Mouse (Mus musculus) left cerebral cortex, adult 2 months (tissue): ENCODE measurements at regions not wholly inside any gene's neighbourhood (a gene's known extent, or its start where the extent isn't known, plus 50 kb on each side); places are given as distances from the start of the nearest gene placed in this dataset.
A peak's percentile ranks its signal among the peaks of the same experiment; 100 is the strongest.

Source experiments
- DNase-seq, 2 experiments: peaks; one replicate each; pipeline ENCODE4 v3.0.0; 2021 to 2022; ENCODE audit warnings: low spot score in 2 of 2, mixed read lengths in 1 of 2; ENCODE audit errors: extremely low spot score in 1 of 2
- H3K27ac ChIP-seq: fragments of 200-600 bp; 2 replicates; pipeline ENCODE4 v1.8.1; 2022
- H3K4me3 ChIP-seq: fragments of 200-600 bp; 2 replicates; pipeline ENCODE4 v1.8.1; 2022
- CTCF ChIP-seq: fragments of 200-600 bp; IDR thresholded peaks from 2 replicates; pipeline ENCODE4 v1.8.1; 2022; ENCODE audit warnings: antibody characterized with exemption, mild to moderate bottlenecking, moderate library complexity
- intact Hi-C: fragments of 180-260 bp; cut with DNase I; formaldehyde crosslinking; loops from one replicate; pipeline ENCODE4 v1.15.1; 2025

DNA sequence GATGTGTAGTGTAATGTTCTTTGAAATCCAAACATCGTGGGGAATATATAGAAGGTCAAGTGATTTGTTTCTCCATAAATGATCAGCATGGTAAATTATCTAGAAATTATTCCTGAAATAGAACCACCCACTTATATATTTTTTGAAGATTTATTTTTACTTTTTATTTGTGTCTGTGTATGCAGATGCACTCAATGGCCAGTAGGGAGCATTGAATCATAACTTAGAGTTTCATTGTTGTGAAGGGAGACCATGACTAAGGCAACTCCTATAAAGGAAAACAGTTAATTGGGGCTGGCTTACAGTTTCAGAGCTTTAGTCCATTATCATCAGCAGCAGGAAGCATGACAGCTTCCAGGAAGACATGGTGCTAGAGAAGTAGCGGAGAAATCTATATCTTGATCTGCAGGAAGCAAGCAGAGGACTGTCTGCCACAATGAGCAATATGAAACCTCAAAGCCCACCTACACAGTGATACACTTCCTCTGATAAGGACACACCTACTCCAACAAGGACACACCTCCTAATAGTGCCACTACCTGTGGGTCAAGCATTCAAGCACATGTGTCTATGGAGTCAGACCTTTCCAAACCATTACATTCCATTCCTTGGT is 359.9 kb upstream of the Hs6st1 start:
- peak; percentile 27 for TF ChIP-seq CTCF
- H3K4me3 ChIP-seq: no peak overlapping the region
- H3K27ac ChIP-seq: no peak overlapping the region
- intact Hi-C loops: no loop called here
- no peak for DNase-seq

DNA sequence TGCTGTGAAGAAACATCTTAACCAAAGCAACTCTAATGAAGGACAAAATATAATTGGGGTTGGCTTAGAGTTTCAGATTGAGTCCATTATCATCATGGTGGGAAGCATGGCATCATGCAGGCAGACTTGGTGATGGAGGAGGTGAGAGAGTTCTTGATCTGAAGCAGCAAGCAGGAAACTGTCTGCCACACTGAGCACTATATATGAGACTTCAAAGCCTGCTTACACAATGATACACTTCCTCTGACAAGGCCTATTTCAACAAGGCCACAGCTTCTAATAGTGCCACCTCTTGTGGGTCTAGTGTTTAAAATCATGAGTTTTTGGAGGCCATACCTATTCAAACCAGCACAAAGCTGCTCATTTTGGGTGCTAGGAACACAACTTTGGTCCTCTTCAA is 359.0 kb upstream of the Hs6st1 start:
- Histone ChIP-seq H3K27ac (no peak overlapping the region), H3K4me3 (no peak overlapping the region)
- TF ChIP-seq CTCF: no peak
- no peak for DNase-seq
- intact Hi-C loops: no loop called here

DNA sequence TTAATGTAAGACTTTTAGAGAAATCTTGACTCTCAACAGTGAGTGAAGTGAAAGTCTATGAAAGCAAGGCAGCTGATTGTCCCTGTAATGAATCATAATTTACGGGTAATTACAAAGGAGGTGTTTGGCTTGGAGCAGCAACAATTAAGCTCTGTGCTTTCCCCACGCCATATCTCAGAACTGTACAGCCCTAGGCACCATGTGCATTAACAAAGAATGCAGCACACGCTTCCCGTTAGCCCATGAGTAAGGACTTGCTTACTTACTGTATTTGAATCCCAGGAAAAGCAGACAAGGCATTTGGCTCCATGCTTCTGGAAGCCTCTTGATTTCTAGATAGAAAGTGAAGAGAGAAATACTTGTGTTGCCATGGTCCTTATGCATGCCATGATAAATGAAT is 354.2 kb upstream of the Hs6st1 start:
- TF ChIP-seq CTCF: no peak
- no peak for DNase-seq
- Histone ChIP-seq H3K4me3 (no peak overlapping the region), H3K27ac (no peak overlapping the region)
- intact Hi-C loops: no loop called here

DNA sequence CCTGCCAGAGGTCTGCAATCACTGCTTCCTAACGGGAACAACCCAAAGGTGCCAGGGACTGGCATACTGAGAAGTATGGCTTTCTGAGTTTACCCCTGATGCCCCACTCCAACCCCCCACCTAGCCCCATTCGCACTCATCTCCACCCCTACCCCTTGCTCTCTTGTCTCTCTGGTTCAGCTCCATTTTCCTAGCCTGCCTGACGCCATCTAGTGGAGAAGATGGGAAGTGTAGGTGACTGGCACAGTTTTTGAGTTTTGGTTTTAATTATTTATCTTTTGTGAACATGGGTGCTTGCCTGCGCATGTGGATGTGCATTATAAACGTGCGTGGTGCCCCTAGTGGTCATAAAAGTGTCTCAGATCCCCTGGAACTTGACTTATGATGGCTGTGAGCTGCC is 352.3 kb upstream of the Hs6st1 start:
- TF ChIP-seq CTCF: peak; percentile 28
- Histone ChIP-seq H3K4me3 (no peak overlapping the region), H3K27ac (no peak overlapping the region)
- intact Hi-C loops: no loop called here
- DNase-seq: no peak

DNA sequence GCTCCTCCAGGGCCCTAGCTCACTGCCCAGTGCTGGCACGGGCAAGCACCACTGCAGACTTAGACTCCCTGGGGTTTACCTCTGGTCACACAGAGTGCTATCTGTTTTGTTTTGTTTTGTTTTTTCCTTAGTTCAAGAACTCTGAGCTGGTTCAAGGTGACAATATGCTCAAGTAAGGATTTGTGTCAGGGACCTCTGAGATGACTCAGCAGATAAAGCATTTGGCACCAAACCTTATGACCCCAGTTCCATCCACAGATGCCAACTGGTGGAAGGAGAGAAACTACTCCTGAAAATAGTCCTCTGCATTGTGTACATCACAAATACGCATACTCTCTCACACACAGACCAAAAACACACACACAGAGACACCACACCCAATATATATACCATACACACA is 351.0 kb upstream of the Hs6st1 start:
- intact Hi-C loops: no loop called here
- no peak overlapping the region for H3K4me3 ChIP-seq
- TF ChIP-seq CTCF: no peak
- no peak overlapping the region for H3K27ac ChIP-seq
- no peak for DNase-seq

DNA sequence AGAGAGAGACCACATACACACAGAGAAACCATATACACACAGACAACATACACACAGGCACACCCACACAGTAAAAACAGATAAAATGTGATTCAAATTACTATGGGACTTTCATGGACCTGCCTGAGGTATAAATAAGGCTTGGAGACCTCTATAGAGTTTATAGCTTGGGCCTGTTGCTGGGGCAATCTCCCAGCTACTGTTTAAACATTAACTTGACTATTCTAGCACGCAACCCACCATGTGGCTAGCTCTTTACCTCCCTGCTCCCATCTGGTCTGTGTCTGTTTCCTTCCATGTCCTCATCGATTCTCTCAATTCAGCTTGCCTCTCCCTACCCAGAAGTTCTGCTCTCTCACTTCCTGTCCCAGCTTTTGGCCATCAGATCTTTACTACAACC is 350.5 kb upstream of the Hs6st1 start:
- intact Hi-C loops: no loop called here
- no peak overlapping the region for H3K4me3 ChIP-seq
- no peak for TF ChIP-seq CTCF
- no peak for DNase-seq
- H3K27ac ChIP-seq: no peak overlapping the region

DNA sequence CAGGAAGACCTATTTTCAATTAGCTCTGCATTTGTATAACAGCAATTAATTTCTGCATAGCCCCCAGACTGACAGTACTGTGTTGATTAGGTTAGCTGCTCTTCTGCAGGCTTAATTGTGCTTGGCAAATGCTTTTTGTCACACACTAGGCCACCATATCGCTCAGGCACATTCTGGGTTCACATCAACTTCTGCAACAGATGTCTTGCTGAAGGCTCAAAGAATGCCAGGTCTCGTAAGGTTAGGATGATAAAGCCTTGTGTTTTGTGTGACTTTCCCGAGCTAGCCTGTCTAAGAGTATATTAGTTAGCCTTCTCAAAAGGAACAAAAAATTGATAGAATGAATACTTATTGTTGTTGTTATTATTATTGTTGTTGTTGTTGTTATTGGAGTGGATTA is 348.1 kb upstream of the Hs6st1 start:
- intact Hi-C loops: loop anchor here (10.0 kb wide), 1 partner anchor 415 kb away; no protein-coding TSS in a partner anchor
- Histone ChIP-seq H3K27ac (no peak overlapping the region), H3K4me3 (no peak overlapping the region)
- no peak for DNase-seq
- no peak for TF ChIP-seq CTCF

DNA sequence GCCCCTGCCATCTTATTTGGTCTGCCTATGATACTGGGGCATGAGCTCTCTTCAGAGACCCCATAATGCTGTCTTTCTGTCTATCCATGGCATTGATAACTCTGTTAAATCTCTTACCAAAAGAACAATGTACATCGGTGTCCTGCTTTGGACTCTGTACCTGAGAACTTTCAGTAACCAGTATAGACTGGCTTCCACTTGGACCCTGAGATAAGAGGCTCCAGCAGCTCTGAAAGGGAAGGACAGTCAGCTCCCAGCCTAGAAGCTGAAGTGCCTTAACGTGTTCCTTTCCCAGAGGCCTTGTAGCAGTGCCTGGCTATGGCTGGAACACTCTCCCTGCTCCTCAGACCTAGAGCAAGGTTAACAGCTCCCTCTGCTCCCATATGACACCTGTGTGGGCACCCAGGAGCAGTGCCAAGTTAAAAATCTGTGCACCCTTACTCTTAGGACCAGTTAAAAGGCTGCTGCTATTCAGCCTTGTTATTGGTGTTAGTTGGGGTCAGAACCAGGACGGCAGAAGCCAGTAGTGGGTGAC is 343.8 kb upstream of the Hs6st1 start:
- no peak for DNase-seq
- no peak for TF ChIP-seq CTCF
- Histone ChIP-seq H3K4me3 (no peak overlapping the region), H3K27ac (no peak overlapping the region)
- intact Hi-C loops: loop anchor here (10.0 kb wide), 1 partner anchor 410 kb away; no protein-coding TSS in a partner anchor

DNA sequence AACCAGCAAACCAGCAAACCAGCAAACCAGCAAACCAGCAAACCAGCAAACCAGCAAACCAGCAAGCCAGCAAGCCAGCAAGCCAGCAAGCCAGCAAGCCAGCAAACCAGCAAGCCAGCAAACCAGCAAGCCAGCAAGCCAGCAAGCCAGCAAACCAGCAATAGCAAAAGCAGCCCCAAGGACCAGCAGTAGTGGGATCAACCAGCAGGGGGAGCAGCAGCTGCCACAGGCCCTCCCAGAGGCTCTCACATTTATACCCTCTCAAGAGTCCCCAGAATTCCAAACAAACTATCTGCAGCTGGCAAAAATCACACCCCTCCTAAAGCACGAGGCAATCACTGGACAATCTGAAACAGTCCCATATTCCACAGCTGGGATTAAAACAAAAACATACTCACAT is 341.6 kb upstream of the Hs6st1 start:
- TF ChIP-seq CTCF: peak; percentile 64
- intact Hi-C loops: loop anchor here (10.0 kb wide), 1 partner anchor 408 kb away; no protein-coding TSS in a partner anchor
- H3K27ac ChIP-seq: no peak overlapping the region
- H3K4me3 ChIP-seq: no peak overlapping the region
- DNase-seq: peak; percentile 60 to 77

DNA sequence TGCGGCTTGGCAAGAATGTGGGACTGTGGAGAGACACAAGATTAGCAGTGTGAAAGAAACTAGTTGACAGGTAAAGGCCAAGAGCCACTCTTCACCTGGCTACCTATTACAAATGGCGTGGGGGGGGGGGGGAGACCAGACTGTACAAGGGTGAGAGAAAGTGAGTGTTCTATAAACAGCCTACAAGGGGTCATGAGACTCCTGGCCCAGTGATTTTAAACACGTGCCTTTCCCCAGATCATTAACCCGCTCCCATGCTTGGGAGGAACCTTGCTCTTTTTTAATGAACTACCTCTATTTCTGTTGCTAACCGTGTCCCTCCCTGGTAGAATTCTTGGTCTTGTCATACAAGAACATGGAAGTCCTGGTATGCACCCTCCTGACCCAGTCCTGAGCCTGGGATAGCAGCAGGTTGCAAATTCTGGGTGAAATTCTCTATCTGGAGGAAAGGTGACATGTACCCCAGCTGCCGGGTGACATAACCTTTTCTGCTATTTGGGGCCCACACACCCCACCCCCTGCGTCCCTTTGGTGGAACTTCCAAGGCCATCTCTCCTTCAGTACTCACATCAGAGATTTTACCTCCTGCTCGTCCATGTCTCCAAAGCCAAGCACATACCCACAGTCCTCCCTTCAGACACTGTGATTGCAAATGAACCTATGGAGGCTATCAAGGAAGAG is 340.8 kb upstream of the Hs6st1 start:
- no peak overlapping the region for H3K27ac ChIP-seq
- intact Hi-C loops: loop anchor here (10.0 kb wide), 1 partner anchor 407 kb away; no protein-coding TSS in a partner anchor
- H3K4me3 ChIP-seq: no peak overlapping the region
- DNase-seq: no peak
- TF ChIP-seq CTCF: no peak

DNA sequence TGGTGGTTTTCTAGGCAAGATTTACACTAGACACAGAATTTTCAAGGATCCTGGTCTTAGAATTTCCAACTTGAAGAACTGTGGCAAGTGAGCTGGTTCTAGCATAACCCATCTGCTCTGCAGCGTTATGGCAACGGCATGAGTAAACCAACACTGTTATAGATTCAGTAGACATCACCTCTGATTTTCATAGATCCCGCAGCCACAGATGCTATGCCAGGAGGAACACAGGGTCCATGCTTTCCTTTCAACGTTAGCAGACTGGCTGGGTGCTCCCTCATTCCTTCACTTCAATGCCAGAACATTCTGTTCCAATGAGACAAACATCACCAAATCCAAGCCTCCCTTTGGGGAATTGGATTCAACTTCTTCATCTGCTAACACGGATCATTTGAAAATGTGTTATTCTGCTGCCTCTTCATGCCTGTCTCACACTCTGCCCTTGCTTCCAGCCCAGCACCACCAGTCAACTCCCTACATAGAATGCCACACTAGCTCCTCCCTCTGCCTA is 338.4 kb upstream of the Hs6st1 start:
- TF ChIP-seq CTCF: no peak
- no peak for DNase-seq
- H3K4me3 ChIP-seq: no peak overlapping the region
- no peak overlapping the region for H3K27ac ChIP-seq
- intact Hi-C loops: loop anchor here (10.0 kb wide), 1 partner anchor 405 kb away; no protein-coding TSS in a partner anchor

DNA sequence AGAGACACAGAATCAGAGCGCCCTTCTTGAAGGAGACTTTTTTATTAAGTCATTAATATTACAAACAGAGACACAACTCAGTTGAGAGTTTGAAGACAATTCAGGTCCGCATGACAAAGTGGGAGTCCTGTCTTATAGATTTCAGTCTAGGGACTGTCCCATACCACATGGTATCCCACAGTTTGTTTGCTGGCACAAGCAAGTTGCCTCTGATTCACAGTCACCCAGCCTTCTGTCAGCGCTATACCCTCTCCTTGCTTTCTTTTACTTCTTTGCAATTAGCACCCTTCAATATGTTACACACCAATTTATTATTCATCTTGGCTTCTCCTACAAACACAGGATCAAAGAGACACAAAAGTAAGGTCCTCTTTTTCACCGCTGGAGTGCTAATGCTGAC is 337.9 kb upstream of the Hs6st1 start:
- intact Hi-C loops: no loop called here
- TF ChIP-seq CTCF: no peak
- DNase-seq: no peak

More for the DNA sequence above, 337.9 kb upstream of the Hs6st1 start:
- Histone ChIP-seq H3K27ac (no peak overlapping the region), H3K4me3 (no peak overlapping the region)
